Mouse (Mus musculus) G1E (cell line): ENCODE data around the gene Ino80.

Source experiments
- CTCF ChIP-seq: IDR thresholded peaks from 2 replicates; pipeline ENCODE4 v1.5.1; 2012; ENCODE audit warnings: low read depth, low read length, inconsistent platforms, mixed read lengths
- GATA1 ChIP-seq: IDR thresholded peaks from 2 replicates; pipeline ENCODE4 v1.6.1; 2012; ENCODE audit warnings: borderline replicate concordance, low read length, inconsistent platforms, mixed read lengths
- TAL1 ChIP-seq: conservative IDR thresholded peaks from 2 replicates; pipeline ENCODE4 v1.6.1; 2012; ENCODE audit warnings: low read depth, low read length, inconsistent platforms, mixed read lengths

DNA sequence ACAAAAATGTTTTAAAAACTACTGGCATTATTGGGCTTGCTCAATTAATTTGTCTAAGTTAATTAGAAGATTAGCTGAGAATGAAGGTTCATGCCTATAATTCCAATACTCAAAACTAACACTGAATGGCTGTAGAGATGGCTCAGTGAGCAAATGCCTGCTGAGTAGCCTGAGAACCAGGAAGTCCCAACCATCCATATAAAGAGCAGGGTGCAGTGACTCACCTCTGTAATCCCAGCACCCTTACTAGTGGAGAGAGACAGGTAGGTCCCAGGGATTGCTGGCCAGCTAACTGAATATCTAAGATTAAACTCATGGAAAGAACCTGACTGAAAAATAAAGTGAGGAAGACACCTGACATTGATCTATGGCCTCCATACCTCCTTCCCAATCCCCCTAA, 78.2 kb downstream of the Ino80 start:
- TF ChIP-seq TAL1 (no peak), GATA1 (no peak), CTCF (no peak)
